26 mouse cellular contexts compared by ENCODE assay signal in genomic region chr2:156191540-156191939, GRCm38 (mm10). TPM values are rescaled to one million over a fixed set of nuclear protein-coding genes. Genes with fewer than 3 reads are reported as not detected.
DNase-seq lines count a peak whose midpoint lies in the region; ATAC-seq and TF ChIP-seq lines count a peak whose summit lies in the region.
"Had no signal": no experiment of that assay in that cellular context is flagged by ENCODE, and none has a peak within 500 bp of the region (broad histone marks: within the 10 kb centered on the region; RNA-seq: fewer than 3 reads in every experiment).

No protein-coding gene starts in this region.

- H3K27me3 ChIP-seq in heart, adult 2 months (ENCODE audit: control insufficient read depth, insufficient read depth, low read length), result no peaks in the 10 kb centered on the region
- H3K27me3 ChIP-seq in liver, embryonic 14.5 days (ENCODE audit: control insufficient read depth, insufficient read depth, low read length), result no peaks in the 10 kb centered on the region
- no peaks in the 10 kb centered on the region for H3K27me3 ChIP-seq in liver, embryonic 12.5 days (replicated peaks)
- no peaks in the 10 kb centered on the region for H3K27me3 ChIP-seq in Patski
- H3K27me3 ChIP-seq: heart, embryonic 15.5 days; hindbrain, embryonic 12.5 days; limb, embryonic 15.5 days; neural tube, embryonic 13.5 days had no signal

- no peak for ATAC-seq in liver, embryonic 14.5 days (ENCODE audit: insufficient read depth)
- no peak for ATAC-seq in liver, embryonic 12.5 days
- ATAC-seq in Patski, result no peak
- ATAC-seq: activated CD4-positive, CD25-positive, alpha-beta regulatory T cell, adult 4 months; forebrain, embryonic 14.5 days; hindbrain, postnatal 0 days; intestine, embryonic 16.5 days; midbrain, embryonic 16.5 days had no signal

- no peak overlapping the region for H3K4me3 ChIP-seq in heart, adult 2 months
- no peak overlapping the region for H3K4me3 ChIP-seq in liver, embryonic 14.5 days (ENCODE audit: insufficient read depth in 1 of 2, low read depth in 2 of 2, low read length in 2 of 2)
- H3K4me3 ChIP-seq in liver, embryonic 12.5 days, result no peak overlapping the region
- H3K4me3 ChIP-seq in cortical plate, adult 2 months (ENCODE audit: insufficient read depth, low read length), result no peak overlapping the region
- H3K4me3 ChIP-seq: heart, embryonic 15.5 days; hindbrain, embryonic 12.5 days; limb, embryonic 10.5 days; limb, embryonic 15.5 days; midbrain, embryonic 10.5 days; myocyte; neural tube, embryonic 13.5 days had no signal

- CTCF ChIA-PET in Patski (lab: Charles Lee), result interaction anchor here (1.5 kb wide), 1 partner anchor 11 kb away, joined by 4 read pairs; no protein-coding TSS in a partner anchor

- no peak for TF ChIP-seq POLR2A in heart, adult 2 months (IDR thresholded peaks at IDR 0.05; ENCODE audit: insufficient read depth, low read depth, low read length)
- TF ChIP-seq POLR2A in cortical plate, adult 2 months (IDR thresholded peaks at IDR 0.05; ENCODE audit: extremely low read depth, insufficient read depth, low read length), result no peak

- in situ Hi-C loops in Patski (cut with MboI; ENCODE audit: low pct_unique_long_range_greater_than_20kb), result no loop called here

- H3K9ac ChIP-seq in heart, adult 2 months (ENCODE audit: low read depth, low read length), result no peak overlapping the region
- no peak overlapping the region for H3K9ac ChIP-seq in liver, embryonic 14.5 days (replicated peaks)
- no peak overlapping the region for H3K9ac ChIP-seq in liver, embryonic 12.5 days
- H3K9ac ChIP-seq: heart, embryonic 15.5 days; hindbrain, embryonic 12.5 days; limb, embryonic 15.5 days; neural tube, embryonic 13.5 days had no signal

- no peak overlapping the region for H3K27ac ChIP-seq in heart, adult 2 months
- H3K27ac ChIP-seq in liver, embryonic 14.5 days, result no peak overlapping the region
- no peak overlapping the region for H3K27ac ChIP-seq in liver, embryonic 12.5 days
- H3K27ac ChIP-seq in cortical plate, adult 2 months (ENCODE audit: insufficient read depth, low read length), result no peak overlapping the region
- H3K27ac ChIP-seq: heart, embryonic 15.5 days; hindbrain, embryonic 12.5 days; hindbrain, postnatal 0 days; limb, embryonic 10.5 days; limb, embryonic 15.5 days; midbrain, embryonic 10.5 days; neural tube, embryonic 13.5 days had no signal

- WGBS in heart, adult 2 months, result 99% methylated on average over 2 of the region's 2 CpGs
- 72% methylated on average over 2 of the region's 2 CpGs for WGBS in liver, embryonic 14.5 days (ENCODE audit: insufficient replicate concordance)
- 74% methylated on average over 2 of the region's 2 CpGs for WGBS in liver, embryonic 12.5 days (ENCODE audit: insufficient replicate concordance)

- H3K4me2 ChIP-seq in liver, embryonic 14.5 days (ENCODE audit: low read depth), result no peak overlapping the region
- no peak overlapping the region for H3K4me2 ChIP-seq in liver, embryonic 12.5 days
- H3K4me2 ChIP-seq: heart, embryonic 15.5 days; hindbrain, embryonic 12.5 days; limb, embryonic 15.5 days; neural tube, embryonic 13.5 days had no signal

- peak; percentile 25; the same call in 1 of the 2 replicates for TF ChIP-seq CTCF in heart, adult 2 months (IDR thresholded peaks at IDR 0.05)
- TF ChIP-seq CTCF in liver, embryonic 14.5 days (IDR thresholded peaks at IDR 0.05; ENCODE audit: low read depth), result peak; percentile 27; the same call in 1 of the 2 replicates
- peak; percentile 43 for TF ChIP-seq CTCF in Patski (IDR thresholded peaks at IDR 0.05)
- 0 out of 2 replicates have a peak, but pooled peaks have one; percentile 0 for TF ChIP-seq CTCF in cortical plate, adult 2 months (IDR thresholded peaks at IDR 0.05; ENCODE audit: extremely low read depth, insufficient read depth, low read length)

- TF ChIP-seq EP300 in heart, adult 2 months (IDR thresholded peaks at IDR 0.05; ENCODE audit: insufficient read depth, low read depth, low read length), result no peak
- TF ChIP-seq EP300 in liver, embryonic 14.5 days (IDR thresholded peaks at IDR 0.05; ENCODE audit: low read depth), result no peak

- DNase-seq in heart, adult 2 months, result no peak
- DNase-seq in heart, postnatal 25 days (ENCODE audit: low spot score), result no peak
- DNase-seq in liver, embryonic 14.5 days (ENCODE audit: low read depth in 3 of 3, low spot score in 3 of 3), result no peak
- DNase-seq in Patski (ENCODE audit: low read depth, low spot score), result no peak
- DNase-seq: adrenal gland, adult 2 months; adrenal gland, postnatal 36 days; B cell, adult 2 months; cerebellum, adult 18-20 months; cerebellum, postnatal 25 days; heart, postnatal 36 days; kidney, postnatal 25 days; lung, postnatal 14 days had no signal

- H3K36me3 ChIP-seq in heart, adult 2 months (ENCODE audit: control insufficient read depth, insufficient read depth, low read length), result no peaks in the 10 kb centered on the region
- H3K36me3 ChIP-seq in liver, embryonic 14.5 days (replicated peaks; ENCODE audit: control insufficient read depth, insufficient read depth, low read depth), result no peaks in the 10 kb centered on the region
- H3K36me3 ChIP-seq in liver, embryonic 12.5 days, result no peaks in the 10 kb centered on the region
- H3K36me3 ChIP-seq: heart, embryonic 15.5 days; hindbrain, embryonic 12.5 days; limb, embryonic 10.5 days; limb, embryonic 15.5 days; midbrain, embryonic 10.5 days; neural tube, embryonic 13.5 days had no signal

- peaks cover 7% of the 10 kb centered on the region for H3K4me1 ChIP-seq in heart, adult 2 months (ENCODE audit: control insufficient read depth, insufficient read depth, low read length)
- H3K4me1 ChIP-seq in liver, embryonic 14.5 days (replicated peaks; ENCODE audit: control insufficient read depth in 2 of 2, insufficient read depth in 2 of 2, low read length in 1 of 2), result peaks cover 5 to 19% of the 10 kb centered on the region in 2 experiments
- H3K4me1 ChIP-seq in liver, embryonic 12.5 days, result peaks cover 37% of the 10 kb centered on the region
- H3K4me1 ChIP-seq in cortical plate, adult 2 months (ENCODE audit: control insufficient read depth, insufficient read depth, low read length), result no peaks in the 10 kb centered on the region
- H3K4me1 ChIP-seq: limb, embryonic 15.5 days had no signal

- H3K79me2 ChIP-seq in heart, adult 2 months (replicated peaks; ENCODE audit: control insufficient read depth, insufficient read depth, low read length), result no peaks in the 10 kb centered on the region

- intact Hi-C loops in heart, adult 2 months (cut with DNase I), result no loop called here
- intact Hi-C loops in heart, postnatal 25 days (cut with DNase I), result no loop called here

- POLR2A ChIA-PET in Patski (lab: Charles Lee), result no interaction called here

- H3K9me3 ChIP-seq in liver, embryonic 14.5 days (ENCODE audit: control insufficient read depth, low read length), result no peaks in the 10 kb centered on the region
- no peaks in the 10 kb centered on the region for H3K9me3 ChIP-seq in liver, embryonic 12.5 days (replicated peaks)
- H3K9me3 ChIP-seq: heart, embryonic 15.5 days; hindbrain, embryonic 12.5 days; limb, embryonic 10.5 days; limb, embryonic 15.5 days; midbrain, embryonic 10.5 days; neural tube, embryonic 13.5 days had no signal

RNA-seq across cellular contexts. Expression of gene Phf20, which starts 4.7 kb away (rescaled TPM):
- total RNA-seq in heart, adult 2 months (2021), result 10 to 100 TPM; 15.6 to 20.0 TPM
- 7.1 and 8.9 TPM in 2 replicates for polyA plus RNA-seq in heart, adult 2 months (2012; rRNA removed)
- total RNA-seq in heart, postnatal 25 days (2021), result 10 to 100 TPM; 14.9 to 15.2 TPM
- polyA plus RNA-seq in liver, embryonic 14.5 days (2012; rRNA removed), result 2.6 and 2.9 TPM in 2 replicates
- 10.1 and 12.7 TPM in 2 replicates for polyA plus RNA-seq in liver, embryonic 14.5 days (2014; fragmentation: Nextera tagmentation; extraction: Ambion mirVana)
- polyA plus RNA-seq in liver, embryonic 12.5 days (2016; fragmentation: Nextera tagmentation; extraction: Ambion mirVana), result 22.1 and 26.2 TPM in 2 replicates
- polyA plus RNA-seq in Patski (2021), result 37.6 TPM
- 29.2 and 30.5 TPM in 2 replicates for polyA plus RNA-seq in cortical plate, adult 2 months (2012; rRNA removed)

RNA-seq across cellular contexts. Expression of gene Rbm39, which starts 11.5 kb away (rescaled TPM):
- 100 to 1,000 TPM; 124 to 143 TPM for total RNA-seq in heart, adult 2 months (2021)
- 25.8 and 45.2 TPM in 2 replicates for polyA plus RNA-seq in heart, adult 2 months (2012; rRNA removed)
- total RNA-seq in heart, postnatal 25 days (2021), result 100 to 1,000 TPM; 140 to 164 TPM
- polyA plus RNA-seq in liver, embryonic 14.5 days (2012; rRNA removed), result 46.5 and 69.5 TPM in 2 replicates
- 207 and 223 TPM in 2 replicates for polyA plus RNA-seq in liver, embryonic 14.5 days (2014; fragmentation: Nextera tagmentation; extraction: Ambion mirVana)
- 328 and 329 TPM in 2 replicates for polyA plus RNA-seq in liver, embryonic 12.5 days (2016; fragmentation: Nextera tagmentation; extraction: Ambion mirVana)
- 288 TPM for polyA plus RNA-seq in Patski (2021)
- 131 and 146 TPM in 2 replicates for polyA plus RNA-seq in cortical plate, adult 2 months (2012; rRNA removed)

RNA-seq across cellular contexts. Expression of gene Nfs1, which starts 47.6 kb away (rescaled TPM):
- total RNA-seq in heart, adult 2 months (2021), result 10 to 100 TPM; 81.4 to 96.6 TPM
- 83.7 and 116 TPM in 2 replicates for polyA plus RNA-seq in heart, adult 2 months (2012; rRNA removed)
- total RNA-seq in heart, postnatal 25 days (2021), result 10 to 100 TPM; 81.0 to 81.3 TPM
- 37.3 and 40.9 TPM in 2 replicates for polyA plus RNA-seq in liver, embryonic 14.5 days (2012; rRNA removed)
- polyA plus RNA-seq in liver, embryonic 14.5 days (2014; fragmentation: Nextera tagmentation; extraction: Ambion mirVana), result 55.3 and 62.5 TPM in 2 replicates
- 70.7 and 72.0 TPM in 2 replicates for polyA plus RNA-seq in liver, embryonic 12.5 days (2016; fragmentation: Nextera tagmentation; extraction: Ambion mirVana)
- 55.7 TPM for polyA plus RNA-seq in Patski (2021)
- polyA plus RNA-seq in cortical plate, adult 2 months (2012; rRNA removed), result 54.9 and 55.9 TPM in 2 replicates

RNA-seq across cellular contexts. Expression of gene Romo1, which starts 47.7 kb away (rescaled TPM):
- total RNA-seq in heart, adult 2 months (2021), result 100 to 1,000 TPM; 321 to 367 TPM
- 244 and 304 TPM in 2 replicates for polyA plus RNA-seq in heart, adult 2 months (2012; rRNA removed)
- total RNA-seq in heart, postnatal 25 days (2021), result 100 to 1,000 TPM; 324 to 347 TPM
- 123 and 181 TPM in 2 replicates for polyA plus RNA-seq in liver, embryonic 14.5 days (2012; rRNA removed)
- polyA plus RNA-seq in liver, embryonic 14.5 days (2014; fragmentation: Nextera tagmentation; extraction: Ambion mirVana), result 248 and 249 TPM in 2 replicates
- 302 and 311 TPM in 2 replicates for polyA plus RNA-seq in liver, embryonic 12.5 days (2016; fragmentation: Nextera tagmentation; extraction: Ambion mirVana)
- polyA plus RNA-seq in Patski (2021), result 217 TPM
- 247 and 260 TPM in 2 replicates for polyA plus RNA-seq in cortical plate, adult 2 months (2012; rRNA removed)
